Mouse (Mus musculus): ENCODE results near the gene Olfr850.

Gene Olfr850

GRCm38 (mm10) chr9:19478148-19478547, at the start of gene Olfr850:
Olfr850 (minus strand) TSS chr9:19478248.

GRCm38 (mm10) chr9:19492995-19493394, 14.9 kb upstream of the Olfr850 start, which contains the start of gene Olfr851:
Olfr851 (plus strand) TSS chr9:19493295.

GRCm38 (mm10) chr9:19439966-19440365, 38.1 kb downstream of the Olfr850 start, which contains the start of gene Olfr849:
Olfr849 (plus strand) TSS chr9:19440266.
- WGBS = 83% methylated on average over 2 of the region's 2 CpGs

Measured in cerebral cortex, adult 2 months (tissue).